Mouse (Mus musculus): ENCODE data around the gene Sorbs1. TPM values are rescaled to one million over a fixed set of nuclear protein-coding genes. Genes with fewer than 3 reads are reported as not detected.

Sorbs1 gene
- polyA plus RNA-seq, 2 experiments = 11.3 to 31.0 TPM

- H3K4me2 ChIP-seq (ENCODE audit: low read depth) = no peak overlapping the region
- H3K9ac ChIP-seq (replicated peaks) = no peak overlapping the region
- ATAC-seq (ENCODE audit: insufficient read depth) (no peak), DNase-seq (ENCODE audit: low read depth in 3 of 3, low spot score in 3 of 3) (no peak)
- H3K36me3 ChIP-seq (replicated peaks; ENCODE audit: control insufficient read depth, insufficient read depth, low read depth) = no peaks in the 10 kb centered on the region
- H3K4me3 ChIP-seq (ENCODE audit: insufficient read depth in 1 of 2, low read depth in 2 of 2, low read length in 2 of 2) = no peak overlapping the region
- WGBS (ENCODE audit: insufficient replicate concordance) = 83% methylated on average over 3 of the region's 3 CpGs
- no peaks in the 10 kb centered on the region for H3K9me3 ChIP-seq (ENCODE audit: control insufficient read depth, low read length)
- TF ChIP-seq EP300 (IDR thresholded peaks at IDR 0.05; ENCODE audit: low read depth) = no peak
- no peak for TF ChIP-seq CTCF (IDR thresholded peaks at IDR 0.05; ENCODE audit: low read depth)
- H3K27me3 ChIP-seq (ENCODE audit: control insufficient read depth, insufficient read depth, low read length) = no peaks in the 10 kb centered on the region
- H3K27ac ChIP-seq = no peak overlapping the region
- peaks cover 16 to 26% of the 10 kb centered on the region in 2 experiments for H3K4me1 ChIP-seq (replicated peaks; ENCODE audit: control insufficient read depth in 2 of 2, insufficient read depth in 2 of 2, low read length in 1 of 2)
These were observed 2.0 kb upstream of the Sorbs1 start for GRCm38 (mm10) chr19:40515596-40515995.

GRCm38 (mm10) chr19:40514376-40514775, 797 bp upstream of the Sorbs1 start:
- H3K27me3 ChIP-seq (ENCODE audit: control insufficient read depth, insufficient read depth, low read length) = no peaks in the 10 kb centered on the region
- H3K4me2 ChIP-seq (ENCODE audit: low read depth) = peak overlapping the region; percentile 87
- TF ChIP-seq EP300 (IDR thresholded peaks at IDR 0.05; ENCODE audit: low read depth) (no peak), CTCF (IDR thresholded peaks at IDR 0.05; ENCODE audit: low read depth) (no peak)
- ATAC-seq (ENCODE audit: insufficient read depth) (no peak), DNase-seq (ENCODE audit: low read depth in 3 of 3, low spot score in 3 of 3) (no peak)
- H3K4me3 ChIP-seq (ENCODE audit: insufficient read depth in 1 of 2, low read depth in 2 of 2, low read length in 2 of 2) = no peak overlapping the region; a peak in 1 of 4 replicates
- H3K36me3 ChIP-seq (replicated peaks; ENCODE audit: control insufficient read depth, insufficient read depth, low read depth) = no peaks in the 10 kb centered on the region
- WGBS (ENCODE audit: insufficient replicate concordance) = 82% methylated on average over 7 of the region's 7 CpGs
- no peak overlapping the region for H3K27ac ChIP-seq
- no peaks in the 10 kb centered on the region for H3K9me3 ChIP-seq (ENCODE audit: control insufficient read depth, low read length)
- peaks cover 25 to 34% of the 10 kb centered on the region in 2 experiments for H3K4me1 ChIP-seq (replicated peaks; ENCODE audit: control insufficient read depth in 2 of 2, insufficient read depth in 2 of 2, low read length in 1 of 2)
- no peak overlapping the region for H3K9ac ChIP-seq (replicated peaks)

- Histone ChIP-seq H3K9me3 (ENCODE audit: control insufficient read depth, low read length) (no peaks in the 10 kb centered on the region), H3K27me3 (ENCODE audit: control insufficient read depth, insufficient read depth, low read length) (no peaks in the 10 kb centered on the region), H3K27ac (peak overlapping the region; percentile 96), H3K4me3 (ENCODE audit: insufficient read depth in 1 of 2, low read depth in 2 of 2, low read length in 2 of 2) (peak overlapping the region; percentile 94 to 95), H3K4me2 (ENCODE audit: low read depth) (peak overlapping the region; percentile 87), H3K4me1 (replicated peaks; ENCODE audit: control insufficient read depth in 2 of 2, insufficient read depth in 2 of 2, low read length in 1 of 2) (peaks cover 31 to 39% of the 10 kb centered on the region in 2 experiments), H3K9ac (replicated peaks) (peak overlapping the region; percentile 96), H3K36me3 (replicated peaks; ENCODE audit: control insufficient read depth, insufficient read depth, low read depth) (no peaks in the 10 kb centered on the region)
- TF ChIP-seq EP300 (IDR thresholded peaks at IDR 0.05; ENCODE audit: low read depth) (no peak), CTCF (IDR thresholded peaks at IDR 0.05; ENCODE audit: low read depth) (no peak; the same call in 1 of the 2 replicates)
- WGBS (ENCODE audit: insufficient replicate concordance) = 2% methylated on average over 34 of the region's 34 CpGs
- ATAC-seq (ENCODE audit: insufficient read depth) = peak; percentile 24
- DNase-seq (ENCODE audit: low read depth in 3 of 3, low spot score in 3 of 3) = no peak
These were observed 818 bp downstream of the Sorbs1 start for GRCm38 (mm10) chr19:40512500-40513421.

GRCm38 (mm10) chr19:40511679-40512309, 1.8 kb downstream of the Sorbs1 start:
- Histone ChIP-seq H3K4me2 (ENCODE audit: low read depth) (peak overlapping the region; percentile 87), H3K4me3 (ENCODE audit: insufficient read depth in 1 of 2, low read depth in 2 of 2, low read length in 2 of 2) (peak overlapping the region; percentile 94 to 95), H3K27me3 (ENCODE audit: control insufficient read depth, insufficient read depth, low read length) (no peaks in the 10 kb centered on the region), H3K27ac (peak overlapping the region; percentile 96), H3K9me3 (ENCODE audit: control insufficient read depth, low read length) (no peaks in the 10 kb centered on the region), H3K36me3 (replicated peaks; ENCODE audit: control insufficient read depth, insufficient read depth, low read depth) (no peaks in the 10 kb centered on the region), H3K9ac (replicated peaks) (peak overlapping the region; percentile 96), H3K4me1 (replicated peaks; ENCODE audit: control insufficient read depth in 2 of 2, insufficient read depth in 2 of 2, low read length in 1 of 2) (peaks cover 31 to 43% of the 10 kb centered on the region in 2 experiments)
- DNase-seq (ENCODE audit: low read depth in 3 of 3, low spot score in 3 of 3) = peak; percentile 60 to 66 (median 64)
- ATAC-seq (ENCODE audit: insufficient read depth) = peak; percentile 43
- WGBS (ENCODE audit: insufficient replicate concordance) = 5% methylated on average over 5 of the region's 5 CpGs
- no peak for TF ChIP-seq CTCF (IDR thresholded peaks at IDR 0.05; ENCODE audit: low read depth)
- no peak for TF ChIP-seq EP300 (IDR thresholded peaks at IDR 0.05; ENCODE audit: low read depth)

- Histone ChIP-seq H3K27ac (peak overlapping the region; percentile 96), H3K4me3 (ENCODE audit: insufficient read depth in 1 of 2, low read depth in 2 of 2, low read length in 2 of 2) (peak overlapping the region in 1 of 2 experiments; percentile 94; a peak in 2 of 4 replicates), H3K4me2 (ENCODE audit: low read depth) (peak overlapping the region; percentile 87), H3K4me1 (replicated peaks; ENCODE audit: control insufficient read depth in 2 of 2, insufficient read depth in 2 of 2, low read length in 1 of 2) (peaks cover 31 to 43% of the 10 kb centered on the region in 2 experiments), H3K27me3 (ENCODE audit: control insufficient read depth, insufficient read depth, low read length) (no peaks in the 10 kb centered on the region), H3K36me3 (replicated peaks; ENCODE audit: control insufficient read depth, insufficient read depth, low read depth) (no peaks in the 10 kb centered on the region), H3K9me3 (ENCODE audit: control insufficient read depth, low read length) (no peaks in the 10 kb centered on the region), H3K9ac (replicated peaks) (peak overlapping the region; percentile 96)
- 70% methylated on average over 8 of the region's 8 CpGs for WGBS (ENCODE audit: insufficient replicate concordance)
- ATAC-seq (ENCODE audit: insufficient read depth) = no peak
- DNase-seq (ENCODE audit: low read depth in 3 of 3, low spot score in 3 of 3) = no peak
- TF ChIP-seq CTCF (IDR thresholded peaks at IDR 0.05; ENCODE audit: low read depth) (no peak), EP300 (IDR thresholded peaks at IDR 0.05; ENCODE audit: low read depth) (no peak)
These were observed 2.5 kb downstream of the Sorbs1 start for GRCm38 (mm10) chr19:40511100-40511439.

Measured in liver, embryonic 14.5 days (tissue).